In the genomic region with DNA sequence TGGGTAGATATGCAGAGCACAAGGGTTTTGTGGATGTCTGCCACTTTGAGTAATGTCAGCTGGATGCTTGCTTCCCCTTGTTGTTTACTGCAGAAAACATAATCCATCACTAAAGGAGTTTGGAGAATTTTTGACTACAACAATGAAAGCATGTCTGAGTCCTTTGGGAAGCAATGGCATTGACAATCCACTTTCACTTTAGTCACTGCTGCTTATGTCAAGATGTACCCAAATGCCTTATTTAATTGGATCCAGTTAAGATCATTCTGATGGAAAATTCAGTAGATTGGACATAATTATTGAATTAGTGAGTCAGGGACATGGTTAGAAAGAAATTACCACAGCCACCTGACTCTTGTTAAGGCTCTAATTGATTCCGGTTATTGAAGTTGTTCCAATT, we compare ENCODE assay signal across 18 mouse cellular contexts.
"Had no signal": no experiment of that assay in that cellular context is flagged by ENCODE, and none has a peak within 500 bp of the region (broad histone marks: within the 10 kb centered on the region; RNA-seq: fewer than 3 reads in every experiment).

No protein-coding gene starts in this region.

- H3K27ac ChIP-seq: midbrain, embryonic 10.5 days; midbrain, embryonic 12.5 days; neural tube, embryonic 13.5 days; neural tube, embryonic 15.5 days had no signal

- H3K9ac ChIP-seq: lung, embryonic 14.5 days; midbrain, embryonic 12.5 days; neural tube, embryonic 13.5 days; neural tube, embryonic 15.5 days had no signal

- H3K36me3 ChIP-seq: midbrain, embryonic 10.5 days; midbrain, embryonic 12.5 days; neural tube, embryonic 13.5 days; neural tube, embryonic 15.5 days had no signal

- ATAC-seq: midbrain, embryonic 16.5 days had no signal

- H3K4me2 ChIP-seq: lung, embryonic 14.5 days; midbrain, embryonic 12.5 days; neural tube, embryonic 13.5 days; neural tube, embryonic 15.5 days had no signal

- H3K4me1 ChIP-seq: midbrain, embryonic 10.5 days; midbrain, embryonic 12.5 days; neural tube, embryonic 13.5 days; neural tube, embryonic 15.5 days had no signal

- H3K4me3 ChIP-seq: midbrain, embryonic 10.5 days; midbrain, embryonic 12.5 days; myocyte; neural tube, embryonic 13.5 days; neural tube, embryonic 15.5 days had no signal

- H3K27me3 ChIP-seq: midbrain, embryonic 12.5 days; neural tube, embryonic 13.5 days; neural tube, embryonic 15.5 days had no signal

- H3K9me3 ChIP-seq: midbrain, embryonic 10.5 days; midbrain, embryonic 12.5 days; neural tube, embryonic 13.5 days; neural tube, embryonic 15.5 days had no signal

- DNase-seq: lung, adult 18-20 months; lung, embryonic 14.5 days; lung, postnatal 10 days; lung, postnatal 4 days; midbrain, embryonic 14.5 days; right cerebral cortex, adult 18-20 months; right cerebral cortex, postnatal 25 days; right cerebral cortex, postnatal 4 days; spleen, adult 18-20 months; thymus, adult 18-20 months; thymus, postnatal 14 days; thymus, postnatal 36 days had no signal
